Mouse (Mus musculus): ENCODE measurements around the gene Ctnna2.

The Ctnna2 gene

GRCm38 (mm10) chr6:77582568-77582967, 396.9 kb downstream of the Ctnna2 start:
- no peak for DNase-seq (ENCODE audit: low spot score)

DNA sequence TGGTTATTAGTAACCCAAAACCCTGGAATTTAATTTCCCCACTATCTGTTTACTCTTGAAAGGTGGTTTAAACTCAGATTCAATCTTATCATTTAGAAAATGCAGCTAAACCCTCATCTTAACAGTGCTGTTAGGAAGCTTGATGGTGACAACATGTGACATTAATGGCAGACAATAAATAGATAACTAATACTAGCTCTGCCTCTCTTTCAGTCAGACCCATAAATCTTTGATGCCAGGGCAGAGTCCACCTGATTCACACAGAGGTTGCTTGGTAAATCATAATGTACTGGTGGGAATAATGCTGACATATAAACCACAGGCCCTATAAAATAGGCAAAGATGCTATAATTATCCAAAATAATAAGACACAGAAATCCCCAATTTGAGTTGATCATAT, 398.6 kb downstream of the Ctnna2 start:
- no peak for DNase-seq (ENCODE audit: low spot score)

DNA sequence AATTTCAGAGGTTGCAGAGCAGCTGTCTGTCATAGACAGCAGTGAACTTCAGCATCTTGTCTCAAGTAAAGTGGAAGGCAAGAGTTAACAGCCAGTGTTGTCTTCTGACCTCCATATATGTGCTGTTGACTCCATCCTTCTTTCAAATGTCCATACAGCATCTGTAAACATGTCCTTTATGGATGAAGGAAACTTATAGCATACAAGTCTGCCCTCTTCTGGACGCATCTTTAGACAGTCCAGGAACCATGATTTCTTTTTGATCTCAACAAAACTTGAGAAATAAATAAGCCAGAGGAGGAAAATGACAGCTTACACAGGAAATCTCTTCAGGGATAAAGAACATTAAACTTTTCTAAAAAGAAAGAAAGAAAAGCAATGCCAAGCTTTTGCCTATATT, 400.9 kb downstream of the Ctnna2 start:
- DNase-seq (ENCODE audit: low spot score): peak; percentile 30

DNA sequence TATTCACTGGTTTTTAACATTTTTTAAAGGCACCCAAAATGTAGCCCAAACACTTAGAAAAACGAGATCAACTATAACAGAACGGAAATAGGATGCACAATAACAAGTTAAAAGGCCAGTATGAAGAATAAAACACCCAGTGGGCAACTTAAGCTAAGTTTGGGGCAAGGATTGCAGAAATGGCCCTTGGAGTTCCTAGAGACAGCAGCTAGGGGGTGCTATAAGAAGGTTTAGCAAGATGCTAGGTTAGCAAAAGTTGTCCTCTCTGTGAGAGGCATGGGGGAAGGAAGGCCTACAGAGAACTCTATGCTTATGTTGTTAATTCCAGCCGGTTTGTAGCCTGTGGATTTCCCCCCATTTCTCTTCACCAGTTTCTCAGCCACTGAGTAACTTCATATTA, 401.9 kb downstream of the Ctnna2 start:
- DNase-seq (ENCODE audit: low spot score): no peak

DNA sequence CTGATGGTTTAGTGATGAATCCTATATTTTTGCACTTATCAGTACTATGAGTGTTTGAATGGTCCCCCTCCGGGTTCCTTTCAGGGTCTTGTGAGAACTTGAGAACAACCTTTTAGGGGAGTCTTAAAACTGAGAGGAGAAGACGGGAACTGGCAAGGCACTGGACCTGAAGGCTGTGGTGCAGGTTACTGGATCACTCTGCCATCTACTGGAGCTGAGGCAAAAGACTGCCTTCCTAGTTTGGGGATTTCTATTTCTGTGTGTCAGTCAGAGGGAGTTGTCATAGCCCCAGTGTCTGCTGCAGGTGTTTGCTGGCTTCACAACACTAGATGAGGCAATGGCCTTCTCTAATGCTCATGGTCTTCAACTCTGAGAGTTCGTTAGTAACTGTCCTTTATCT, 406.9 kb downstream of the Ctnna2 start:
- DNase-seq (ENCODE audit: low spot score): peak; percentile 52

GRCm38 (mm10) chr6:77569851-77570250, 409.6 kb downstream of the Ctnna2 start:
- no peak for DNase-seq (ENCODE audit: low spot score)

DNA sequence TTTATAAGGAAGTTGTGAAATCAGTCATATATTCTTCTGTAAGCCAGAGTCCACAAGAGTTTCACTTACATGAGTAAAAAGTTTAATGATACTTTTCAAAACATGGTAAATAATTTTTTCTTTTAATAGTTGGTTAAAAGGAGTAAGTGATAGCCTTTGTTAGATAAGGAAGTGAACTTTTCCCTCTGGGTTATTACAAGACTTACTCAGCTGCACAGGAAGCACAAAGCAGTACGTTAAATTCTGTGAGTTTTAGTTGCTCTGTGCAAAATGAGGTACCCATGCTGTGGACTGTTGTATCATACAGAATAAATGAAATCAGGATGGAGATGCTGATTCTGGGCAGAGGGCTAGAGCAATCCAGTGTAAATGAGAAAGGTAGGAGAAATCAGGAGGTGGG, 423.3 kb downstream of the Ctnna2 start:
- no peak for DNase-seq (ENCODE audit: low spot score)

GRCm38 (mm10) chr6:77537055-77537807, 442.3 kb downstream of the Ctnna2 start:
- DNase-seq (ENCODE audit: low spot score): no peak

DNA sequence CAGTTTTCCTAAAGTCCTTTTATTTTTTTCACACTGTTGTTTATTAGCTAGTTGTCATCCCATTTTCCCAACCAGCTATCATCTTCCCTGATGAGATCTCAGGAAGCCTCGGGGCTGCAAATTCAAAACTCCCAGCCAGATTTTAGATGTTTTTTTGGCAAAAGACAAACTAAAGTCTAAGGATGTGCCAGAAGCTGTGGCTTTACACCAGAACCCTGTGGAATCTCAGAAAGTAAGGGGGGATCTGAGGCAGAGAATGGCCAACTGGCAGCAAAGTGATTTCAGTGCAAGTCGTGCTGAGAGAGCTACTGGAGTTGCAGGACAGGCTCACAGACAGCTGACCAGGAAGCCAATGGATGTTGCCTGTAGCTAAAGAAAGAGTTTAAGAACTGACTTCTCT, 451.9 kb downstream of the Ctnna2 start:
- no peak for DNase-seq (ENCODE audit: low spot score)

GRCm38 (mm10) chr6:77521836-77522235, 457.7 kb downstream of the Ctnna2 start:
- DNase-seq (ENCODE audit: low spot score): no peak

GRCm38 (mm10) chr6:77516515-77516914, 463.0 kb downstream of the Ctnna2 start:
- no peak for DNase-seq (ENCODE audit: low spot score)

- DNase-seq (ENCODE audit: low spot score): no peak
These were observed 467.7 kb downstream of the Ctnna2 start for GRCm38 (mm10) chr6:77511805-77512204.

DNA sequence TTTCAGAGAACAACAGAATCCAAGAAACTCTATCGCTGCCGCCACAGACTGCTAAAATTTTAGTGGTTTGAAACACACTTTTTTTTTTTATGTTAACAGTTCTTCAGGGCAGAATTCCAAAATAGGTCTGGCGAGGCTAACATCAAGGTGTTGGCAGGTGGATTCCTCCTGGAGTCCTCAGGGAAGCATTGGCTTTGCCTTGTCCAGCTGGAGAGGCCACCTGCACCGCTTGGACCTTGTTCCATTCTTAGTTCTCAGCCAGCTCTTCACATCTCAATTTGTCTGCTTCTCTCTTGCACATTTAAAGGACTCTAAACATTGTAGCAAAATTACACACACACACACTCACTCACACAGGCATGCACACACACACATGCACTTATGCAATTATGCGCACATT, 487.8 kb downstream of the Ctnna2 start:
- DNase-seq (ENCODE audit: low spot score): no peak

- DNase-seq (ENCODE audit: low spot score): no peak
These were observed 492.8 kb downstream of the Ctnna2 start for GRCm38 (mm10) chr6:77486658-77487057.

DNA sequence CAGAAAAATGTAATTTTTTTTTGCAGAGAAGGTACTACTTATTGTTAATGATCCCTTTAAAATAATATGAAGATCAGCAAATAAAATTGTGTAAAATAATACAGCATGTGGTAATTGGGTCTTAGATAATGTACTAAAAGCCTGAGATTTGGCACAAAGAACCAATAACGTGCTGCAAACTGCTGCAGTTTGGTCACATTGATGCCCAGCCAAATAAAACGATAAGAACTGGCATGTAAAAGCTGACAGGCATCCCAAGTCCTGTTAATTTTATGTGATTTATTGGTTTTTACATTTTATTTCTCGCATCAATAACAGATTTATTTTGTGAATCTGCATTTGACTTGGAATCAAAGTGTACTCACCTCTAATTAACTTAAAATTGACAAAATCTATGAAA, 497.4 kb downstream of the Ctnna2 start:
- no peak for DNase-seq (ENCODE audit: low spot score)

DNA sequence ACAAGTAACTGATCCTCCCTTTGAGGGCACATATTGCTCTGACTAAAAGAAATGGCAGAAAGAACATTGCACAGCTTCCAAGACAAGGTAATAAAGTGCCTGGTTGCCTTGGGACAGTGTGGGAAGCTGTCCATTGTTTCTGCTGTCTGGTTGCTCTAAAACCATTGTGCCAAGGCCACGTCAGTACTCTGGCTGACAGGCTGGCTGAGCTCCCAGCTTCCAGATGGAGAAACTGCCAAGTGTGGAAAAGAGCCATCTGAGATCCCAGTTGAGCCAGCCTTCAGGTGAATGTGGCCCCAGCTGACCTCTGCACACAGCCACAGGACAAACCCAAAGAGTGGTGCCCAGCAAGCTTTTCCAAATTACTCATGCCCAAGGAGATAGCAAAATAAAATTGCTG, 504.1 kb downstream of the Ctnna2 start:
- no peak for DNase-seq (ENCODE audit: low spot score)

DNA sequence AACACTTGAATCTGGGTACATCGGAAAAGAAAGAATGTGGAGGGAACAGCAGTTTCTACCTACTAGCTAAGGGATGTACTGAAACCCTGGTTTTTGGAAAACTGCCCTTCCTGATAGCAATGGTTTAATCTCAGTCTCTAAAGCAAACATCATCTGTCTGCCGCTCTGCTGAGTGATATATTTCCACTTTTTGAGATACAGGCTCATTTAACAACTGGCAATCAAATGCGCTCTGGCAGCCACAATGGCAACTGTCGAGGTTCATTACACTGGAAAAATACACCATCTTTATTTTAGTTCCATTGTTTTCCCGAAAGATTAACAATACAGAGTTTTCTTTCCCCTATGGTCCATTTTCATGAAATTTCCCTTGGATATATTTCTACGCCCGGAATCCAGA, 506.2 kb downstream of the Ctnna2 start:
- no peak for DNase-seq (ENCODE audit: low spot score)

DNA sequence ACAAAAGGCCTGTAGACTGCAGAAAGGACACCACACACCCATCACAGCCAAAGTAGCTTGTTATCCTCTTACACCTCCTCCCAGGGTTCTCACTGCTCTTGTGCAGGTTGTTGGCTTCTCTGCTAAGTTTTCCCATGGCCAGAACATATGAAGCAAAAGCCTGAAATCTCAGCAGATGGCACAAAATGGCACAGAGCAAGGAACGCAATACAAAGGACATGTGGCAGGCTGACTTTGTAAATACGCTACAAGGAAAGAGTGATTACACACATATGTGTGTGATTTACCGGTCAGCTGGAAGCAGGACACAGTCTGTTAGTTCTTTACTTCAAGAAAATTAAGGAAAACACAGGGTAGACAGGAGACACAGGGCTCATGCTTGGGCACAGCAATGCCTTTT, 511.4 kb downstream of the Ctnna2 start:
- no peak for DNase-seq (ENCODE audit: low spot score)

GRCm38 (mm10) chr6:77462737-77463136, 516.8 kb downstream of the Ctnna2 start:
- DNase-seq (ENCODE audit: low spot score): no peak

DNA sequence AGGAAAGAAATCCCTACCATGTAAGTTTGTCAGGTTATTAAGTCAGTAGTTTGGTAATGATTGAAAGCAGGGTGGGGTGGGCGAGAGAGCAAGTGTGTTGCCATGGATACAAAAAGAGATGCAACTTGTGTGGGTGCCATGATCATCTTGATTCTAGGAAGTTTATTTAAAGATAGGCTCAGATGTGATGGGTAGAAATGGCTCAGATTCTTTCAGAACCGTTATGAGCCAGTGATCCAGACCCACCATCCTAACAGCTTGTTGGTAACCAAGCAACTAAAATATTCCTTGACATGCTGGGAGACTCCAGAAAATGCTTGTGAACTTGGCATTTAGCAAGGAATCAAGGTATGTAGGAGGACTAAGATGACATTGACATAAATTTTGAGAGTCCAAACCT, 521.6 kb downstream of the Ctnna2 start:
- DNase-seq (ENCODE audit: low spot score): peak; percentile 16

DNA sequence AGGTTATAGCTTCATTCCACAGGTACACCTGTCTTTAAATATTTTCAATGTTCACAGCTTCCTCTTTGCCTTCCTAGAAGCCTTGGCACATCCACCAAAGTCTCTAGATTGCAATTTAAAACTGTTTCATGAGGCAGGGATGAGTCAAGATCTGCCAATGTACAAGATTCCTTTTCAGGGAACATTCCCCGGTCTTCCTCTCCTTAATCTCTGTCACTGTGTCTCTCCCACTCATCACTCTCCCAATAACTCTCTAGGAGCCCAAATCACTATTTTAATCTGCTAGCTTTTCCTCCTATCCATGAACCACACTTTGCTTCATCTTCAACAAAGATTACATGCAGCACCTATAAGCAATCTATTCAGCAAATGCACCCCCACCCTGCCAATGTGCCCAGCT, 532.6 kb downstream of the Ctnna2 start:
- DNase-seq (ENCODE audit: low spot score): no peak

DNA sequence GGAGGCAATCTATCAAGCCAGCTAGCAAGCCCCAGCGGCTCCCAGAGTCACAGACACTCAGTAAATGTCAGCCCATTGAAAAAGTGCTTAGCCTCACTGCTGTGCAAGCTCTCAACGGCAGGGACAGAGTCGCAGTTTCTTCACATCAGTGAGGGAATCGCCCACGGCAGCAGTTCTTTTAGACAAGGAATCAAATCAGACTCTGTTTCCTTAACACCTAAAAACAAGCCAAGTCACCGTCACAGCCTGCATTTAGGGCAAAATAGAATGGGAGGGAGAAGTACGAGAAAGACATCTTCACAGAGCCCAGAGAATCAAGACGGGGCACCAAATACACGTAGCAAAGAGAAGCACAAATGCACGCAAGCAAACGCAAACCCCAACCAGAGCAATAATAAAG, 535.6 kb downstream of the Ctnna2 start:
- no peak for DNase-seq (ENCODE audit: low spot score)

DNA sequence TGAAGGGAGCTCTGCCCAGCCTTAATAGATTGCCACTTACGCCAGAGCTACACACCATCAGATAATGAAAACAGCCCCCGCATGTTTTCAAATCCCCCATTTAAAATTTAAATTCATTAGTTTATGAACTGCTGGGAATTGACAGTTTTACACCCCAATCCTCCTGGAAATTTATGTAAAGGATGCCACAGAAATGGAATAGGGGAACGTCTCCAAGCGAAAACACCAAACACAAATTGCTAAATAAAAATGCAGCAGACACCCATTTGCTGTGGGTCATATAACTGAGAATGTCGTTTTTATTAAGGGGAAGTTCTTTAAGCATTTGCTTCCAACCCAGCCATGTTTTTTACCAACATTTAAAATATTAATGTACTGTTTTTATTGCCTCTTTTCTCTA, 538.4 kb downstream of the Ctnna2 start:
- no peak for DNase-seq (ENCODE audit: low spot score)

- no peak for DNase-seq (ENCODE audit: low spot score)
These were observed 549.1 kb downstream of the Ctnna2 start for GRCm38 (mm10) chr6:77430381-77430780.

- no peak for DNase-seq (ENCODE audit: low spot score)
These were observed 553.8 kb downstream of the Ctnna2 start for GRCm38 (mm10) chr6:77425746-77426145.

All from layer of hippocampus, adult 9-10 months (tissue).